Mouse (Mus musculus): ENCODE measurements around the gene Xlr4c. TPM values are rescaled to one million over a fixed set of nuclear protein-coding genes. Genes with fewer than 3 reads are reported as not detected.
A peak's percentile ranks its signal among the peaks of the same experiment; 100 is the strongest.
"Not testable (repeated sequence)": the region's sequence is repeated elsewhere in the genome, so short reads cannot be mapped to it uniquely, and the experiment has no call there.

The Xlr4c gene
- total RNA-seq (2021): not detected

- DNase-seq: not testable (repeated sequence)
Observed at GRCm38 (mm10) chrX:73242821-73243325, at the start of gene Xlr4c. Gene Xlr4c (minus strand): TSS chrX:73243130.

GRCm38 (mm10) chrX:73265270-73265669 lies 22.3 kb upstream of the Xlr4c start, which contains the start of gene Xlr3c:
Gene Xlr3c (minus strand): TSS chrX:73265390.
- DNase-seq; intact Hi-C loops (cut with DNase I): not testable (repeated sequence)

More at GRCm38 (mm10) chrX:73242821-73243325, at the start of gene Xlr4c:
- intact Hi-C loops (cut with DNase I): not testable (repeated sequence)

- DNase-seq; intact Hi-C loops (cut with DNase I): not testable (repeated sequence)
Observed at GRCm38 (mm10) chrX:73262428-73262827, 19.5 kb upstream of the Xlr4c start.

- DNase-seq: no peak
- intact Hi-C loops (cut with DNase I): loop anchor here (5.0 kb wide), 1 partner anchor 558 kb away; the partner anchor contains the start of genes Idh3g and Ssr4
Observed at GRCm38 (mm10) chrX:73229288-73229687, 13.6 kb downstream of the Xlr4c start.

GRCm38 (mm10) chrX:73228606-73229214 lies 14.2 kb downstream of the Xlr4c start:
- peak in 1 of 2 experiments; percentile 24 for DNase-seq
- intact Hi-C loops (cut with DNase I): loop anchor here (5.0 kb wide), 1 partner anchor 559 kb away; the partner anchor contains the start of genes Idh3g and Ssr4

GRCm38 (mm10) chrX:73227914-73228605 lies 14.9 kb downstream of the Xlr4c start, which contains the start of gene F8a:
Gene F8a (plus strand): TSS chrX:73228291.
- peak; percentile 76 to 83 for DNase-seq
- intact Hi-C loops (cut with DNase I): loop anchor here (5.0 kb wide), 1 partner anchor 559 kb away; the partner anchor contains the start of genes Idh3g and Ssr4

GRCm38 (mm10) chrX:73225365-73225764 lies 17.6 kb downstream of the Xlr4c start:
- no peak for DNase-seq
- intact Hi-C loops (cut with DNase I): loop anchor here (5.0 kb wide), 1 partner anchor 562 kb away; the partner anchor contains the start of genes Idh3g and Ssr4

GRCm38 (mm10) chrX:73213819-73214564 lies 28.9 kb downstream of the Xlr4c start, which contains the start of gene Xlr4b:
Gene Xlr4b (plus strand): TSS chrX:73214333.
- intact Hi-C loops (cut with DNase I); DNase-seq: not testable (repeated sequence)

- intact Hi-C loops (cut with DNase I): not testable (repeated sequence)
- DNase-seq: peak in 1 of 2 experiments; percentile 4
Observed at GRCm38 (mm10) chrX:73191934-73192333, 51.0 kb downstream of the Xlr4c start, which contains the start of gene Xlr3b. Gene Xlr3b (plus strand): TSS chrX:73192207.

Other genes starting within 250 kb of the Xlr4c start
- not detected for gene Pnma5, start 206.0 kb downstream of the Xlr4c start, total RNA-seq (2021)
- not detected for gene Pnma3, start 178.3 kb downstream of the Xlr4c start, total RNA-seq (2021)
- 1 to 10 TPM; 1.7 to 4.3 TPM for gene Xlr4a, start 160.7 kb downstream of the Xlr4c start, total RNA-seq (2021)
- under 1 TPM; 0.19 to 0.76 TPM for gene Xlr3a, start 146.0 kb downstream of the Xlr4c start, total RNA-seq (2021)
- not detected for gene Gm14685, start 126.1 kb downstream of the Xlr4c start, total RNA-seq (2021)
- gene Xlr5b, start 94.3 kb downstream of the Xlr4c start, total RNA-seq (2021): not detected
- gene DXBay18, start 93.7 kb downstream of the Xlr4c start, total RNA-seq (2021): not detected
- not detected for gene Spin2d, start 66.1 kb downstream of the Xlr4c start, total RNA-seq (2021)
- gene Xlr3b, start 50.9 kb downstream of the Xlr4c start, total RNA-seq (2021): 1 to 10 TPM in 1 of 2 experiments, under 1 TPM in 1; 0.53 to 1.7 TPM
- gene Xlr4b, start 28.8 kb downstream of the Xlr4c start, total RNA-seq (2021): 1 to 10 TPM in 1 of 2 experiments, under 1 TPM in 1; 0.42 to 2.5 TPM
- 1 to 10 TPM; 6.6 to 7.5 TPM for gene F8a, start 14.8 kb downstream of the Xlr4c start, total RNA-seq (2021)
- not detected for gene Xlr3c, start 22.3 kb upstream of the Xlr4c start, total RNA-seq (2021)
- not detected for gene Xlr5a, start 49.8 kb upstream of the Xlr4c start, total RNA-seq (2021)
- not detected for gene Xlr5c, start 49.8 kb upstream of the Xlr4c start, total RNA-seq (2021)
- gene Gm45015, start 93.7 kb upstream of the Xlr4c start, total RNA-seq (2021): not detected
- gene Zfp275, start 99.5 kb upstream of the Xlr4c start, total RNA-seq (2021): 1 to 10 TPM; 4.4 to 6.0 TPM
- gene Gm18336, start 155.6 kb upstream of the Xlr4c start, total RNA-seq (2021): not detected
- gene Zfp92, start 168.0 kb upstream of the Xlr4c start, total RNA-seq (2021): not detected
- not detected for gene Trex2, start 192.2 kb upstream of the Xlr4c start, total RNA-seq (2021)
- gene Haus7, start 215.9 kb upstream of the Xlr4c start, total RNA-seq (2021): 1 to 10 TPM; 6.8 to 6.9 TPM
- gene Bgn, start 240.5 kb upstream of the Xlr4c start, total RNA-seq (2021): 100 to 1,000 TPM; 229 to 253 TPM

Data from heart, postnatal 36 days (tissue).